Mouse (Mus musculus): ENCODE data around the gene Ep300.
A peak's percentile ranks its signal among the peaks of the same experiment; 100 is the strongest.
"Not testable (repeated sequence)": the region's sequence is repeated elsewhere in the genome, so short reads cannot be mapped to it uniquely, and the experiment has no call there.

The Ep300 gene

DNA sequence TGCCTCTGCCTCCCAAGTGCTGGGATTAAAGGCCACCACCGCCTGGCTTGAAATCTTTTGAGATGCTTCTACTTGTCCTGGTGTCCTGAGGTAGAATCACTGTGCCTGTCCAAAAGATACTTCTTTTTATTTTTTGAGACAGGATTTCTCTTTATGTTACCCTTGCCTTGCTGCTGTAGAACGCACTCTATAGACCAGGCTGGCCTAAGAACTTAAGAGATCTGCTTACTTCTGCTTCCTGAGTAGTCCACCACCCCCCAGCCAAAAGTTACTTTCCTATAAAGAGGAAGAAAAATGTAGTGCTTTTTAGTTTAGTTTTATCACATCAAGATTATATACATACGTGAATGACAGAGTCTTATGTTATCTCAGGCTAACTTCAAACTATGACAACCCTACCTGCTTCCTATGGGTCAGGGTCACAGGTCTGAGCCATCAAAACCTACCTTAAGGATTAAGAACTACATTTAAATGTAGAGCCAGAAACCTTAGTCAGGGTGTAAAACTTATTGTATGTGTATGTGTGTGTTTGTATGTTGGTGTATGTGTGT, 9.1 kb downstream of the Ep300 start:
- DNase-seq (ENCODE audit: low spot score in 2 of 2) = no peak

- not testable (repeated sequence) for DNase-seq (ENCODE audit: low spot score in 2 of 2)
Observed at GRCm38 (mm10) chr15:81598742-81599141, 13.6 kb downstream of the Ep300 start.

- no peak for DNase-seq (ENCODE audit: low spot score in 2 of 2)
Observed at GRCm38 (mm10) chr15:81605241-81605640, 20.1 kb downstream of the Ep300 start.

DNA sequence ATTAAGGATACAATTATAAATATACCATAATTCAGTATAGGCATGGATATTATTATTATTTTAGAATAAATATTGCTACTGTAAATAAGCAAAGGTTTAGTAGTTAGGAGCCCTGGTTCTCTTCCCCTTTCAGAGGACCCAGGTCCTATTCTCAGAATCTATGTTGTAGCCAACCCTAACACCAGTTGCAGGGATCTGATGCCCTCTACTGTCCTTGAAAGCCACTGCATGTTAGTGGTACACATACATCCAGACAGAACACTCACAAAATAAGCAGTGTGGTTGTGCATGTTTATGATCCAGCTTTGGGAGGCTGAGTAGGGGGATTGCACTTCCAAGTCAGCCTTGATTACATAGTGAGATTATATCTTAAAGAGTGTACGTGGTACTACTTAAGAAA, 21.5 kb downstream of the Ep300 start:
- DNase-seq (ENCODE audit: low spot score in 2 of 2) = no peak

DNA sequence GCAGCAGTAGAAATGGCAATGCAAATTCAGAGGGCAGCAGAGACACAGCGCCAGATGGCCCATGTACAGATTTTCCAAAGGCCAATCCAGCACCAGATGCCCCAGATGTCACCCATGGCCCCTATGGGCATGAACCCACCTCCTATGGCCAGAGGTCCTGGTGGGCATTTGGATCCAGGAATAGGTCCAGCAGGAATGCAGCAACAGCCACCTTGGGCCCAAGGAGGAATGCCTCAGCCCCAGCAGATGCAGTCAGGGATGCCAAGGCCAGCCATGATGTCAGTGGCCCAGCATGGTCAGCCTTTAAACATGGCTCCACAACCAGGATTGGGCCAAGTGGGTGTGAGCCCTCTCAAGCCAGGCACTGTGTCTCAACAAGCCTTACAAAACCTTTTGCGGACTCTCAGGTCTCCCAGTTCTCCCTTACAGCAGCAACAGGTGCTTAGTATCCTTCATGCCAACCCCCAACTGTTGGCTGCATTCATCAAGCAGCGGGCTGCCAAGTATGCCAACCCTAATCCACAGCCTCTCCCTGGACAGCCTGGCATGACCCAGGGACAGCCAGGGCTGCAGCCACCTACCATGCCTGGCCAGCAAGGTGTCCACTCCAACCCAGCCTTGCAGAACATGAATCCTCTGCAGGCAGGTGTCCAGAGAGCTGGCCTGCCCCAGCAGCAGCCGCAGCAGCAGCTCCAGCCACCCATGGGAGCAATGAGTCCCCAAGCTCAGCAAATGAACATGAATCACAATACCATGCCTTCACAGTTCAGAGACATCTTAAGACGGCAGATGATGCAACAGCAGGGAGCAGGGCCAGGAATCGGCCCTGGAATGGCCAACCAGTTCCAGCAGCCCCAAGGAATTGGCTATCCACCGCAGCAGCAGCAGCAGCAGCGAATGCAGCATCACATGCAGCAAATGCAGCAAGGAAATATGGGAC, 64.6 kb downstream of the Ep300 start:
- peak in 1 of 2 experiments; percentile 13 for DNase-seq (ENCODE audit: low spot score in 2 of 2)

- peak in 1 of 2 experiments; percentile 50 for DNase-seq (ENCODE audit: low spot score in 2 of 2)
Observed at GRCm38 (mm10) chr15:81650636-81651035, 65.5 kb downstream of the Ep300 start.

- DNase-seq (ENCODE audit: low spot score in 2 of 2) = no peak
Observed at GRCm38 (mm10) chr15:81661701-81662100, 76.5 kb downstream of the Ep300 start.

DNA sequence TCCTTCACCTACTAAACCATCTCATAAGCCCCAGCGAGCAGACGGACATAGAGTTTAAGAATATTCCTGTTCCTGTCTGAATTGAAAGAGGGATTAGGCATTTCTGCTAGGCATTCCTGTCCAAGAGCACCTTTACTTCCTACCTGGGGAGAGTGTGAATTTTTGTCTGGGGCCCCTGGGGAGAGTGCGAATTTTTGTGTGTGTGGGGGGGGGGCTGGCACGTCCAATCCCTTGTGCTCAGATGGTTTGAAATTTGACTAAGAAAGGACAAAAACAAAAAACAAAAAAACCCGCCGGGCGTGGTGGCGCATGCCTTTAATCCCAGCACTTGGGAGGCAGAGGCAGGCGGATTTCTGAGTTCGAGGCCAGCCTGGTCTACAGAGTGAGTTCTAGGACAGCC, 78.1 kb downstream of the Ep300 start:
- DNase-seq (ENCODE audit: low spot score in 2 of 2) = no peak

- DNase-seq (ENCODE audit: low spot score in 2 of 2) = peak; percentile 72 to 90
Observed at GRCm38 (mm10) chr15:81663697-81664561, 78.8 kb downstream of the Ep300 start, which contains the start of gene L3mbtl2. Gene L3mbtl2 (plus strand): TSS chr15:81663889.

- DNase-seq (ENCODE audit: low spot score in 2 of 2) = no peak
Observed at GRCm38 (mm10) chr15:81666957-81667356, 81.8 kb downstream of the Ep300 start.

GRCm38 (mm10) chr15:81670231-81670640, 85.1 kb downstream of the Ep300 start:
- peak in 1 of 2 experiments; percentile 39 for DNase-seq (ENCODE audit: low spot score in 2 of 2)

- no peak for DNase-seq (ENCODE audit: low spot score in 2 of 2)
Observed at GRCm38 (mm10) chr15:81676637-81677036, 91.5 kb downstream of the Ep300 start.

DNA sequence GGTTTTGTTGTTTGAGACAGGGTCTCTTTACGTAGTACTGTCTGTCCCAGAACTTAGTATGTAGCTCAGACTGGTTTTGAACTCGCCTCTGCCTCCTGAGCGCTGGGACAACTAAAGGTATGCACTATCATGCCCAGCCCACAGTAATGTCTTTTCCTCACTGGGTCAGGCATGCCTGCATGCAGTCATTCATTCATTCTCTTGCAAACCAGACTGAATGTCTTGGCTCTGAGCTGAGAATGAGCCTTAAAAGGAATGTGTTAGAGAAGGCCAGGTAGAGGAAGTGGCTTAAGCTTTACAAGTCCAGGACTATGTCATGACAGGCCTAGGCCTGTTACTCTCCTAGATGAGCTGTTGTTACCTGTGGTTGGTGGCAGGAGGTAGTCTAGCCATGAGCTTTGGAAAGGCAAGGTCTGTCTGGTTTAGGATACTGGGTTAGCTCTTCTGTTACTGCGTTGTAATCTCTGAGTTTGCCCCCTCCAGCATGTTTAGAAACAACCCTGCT, 95.2 kb downstream of the Ep300 start:
- no peak for DNase-seq (ENCODE audit: low spot score in 2 of 2)

- DNase-seq (ENCODE audit: low spot score in 2 of 2) = no peak
Observed at GRCm38 (mm10) chr15:81693366-81693966, 108.3 kb downstream of the Ep300 start.

DNA sequence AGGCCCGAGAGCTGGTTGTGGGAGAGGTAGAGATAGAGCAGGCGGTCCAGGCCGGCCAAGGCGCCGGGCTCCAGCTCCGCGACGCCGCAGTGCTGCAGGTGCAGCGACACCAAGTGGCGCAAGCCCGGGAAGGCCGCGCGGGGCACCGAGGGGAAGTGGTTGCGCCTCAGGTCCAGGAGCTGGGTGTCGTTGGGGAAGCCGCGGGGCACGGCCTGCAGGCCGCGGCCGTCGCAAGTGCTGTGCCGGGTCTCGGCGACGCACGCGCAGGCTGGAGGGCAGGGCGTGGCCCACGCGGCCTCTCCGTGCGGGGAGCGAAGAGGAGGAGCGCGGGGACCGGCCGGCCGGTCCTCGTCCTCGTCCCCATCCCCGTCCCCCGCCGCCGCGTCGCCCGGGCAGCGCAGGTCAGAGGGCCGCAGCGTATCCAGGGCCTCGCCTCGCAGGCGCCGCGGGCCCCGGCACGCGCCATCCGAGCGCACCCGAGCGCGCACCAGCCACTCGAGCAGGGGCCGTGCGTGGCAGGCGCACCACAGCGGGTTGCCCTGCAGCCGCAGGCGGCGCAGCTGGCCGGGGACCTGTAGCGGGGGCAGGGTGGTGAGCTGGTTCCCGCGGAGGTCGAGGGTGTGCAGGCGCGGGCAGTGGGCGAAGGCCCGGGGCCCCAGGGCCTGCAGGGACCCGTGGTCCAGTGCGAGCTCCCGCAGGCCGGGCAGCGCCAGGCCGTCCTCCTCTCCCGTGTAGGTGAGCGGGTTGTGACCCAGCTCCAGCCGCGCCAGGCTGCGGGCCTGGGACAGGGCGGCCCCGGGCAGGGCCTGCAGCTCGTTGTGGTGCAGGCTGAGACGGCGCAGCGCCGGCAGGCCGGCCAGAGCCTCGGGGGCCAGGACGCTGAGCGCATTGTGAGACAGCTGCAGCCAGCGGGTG, 109.1 kb downstream of the Ep300 start:
- DNase-seq (ENCODE audit: low spot score in 2 of 2) = peak; percentile 59 to 84

DNA sequence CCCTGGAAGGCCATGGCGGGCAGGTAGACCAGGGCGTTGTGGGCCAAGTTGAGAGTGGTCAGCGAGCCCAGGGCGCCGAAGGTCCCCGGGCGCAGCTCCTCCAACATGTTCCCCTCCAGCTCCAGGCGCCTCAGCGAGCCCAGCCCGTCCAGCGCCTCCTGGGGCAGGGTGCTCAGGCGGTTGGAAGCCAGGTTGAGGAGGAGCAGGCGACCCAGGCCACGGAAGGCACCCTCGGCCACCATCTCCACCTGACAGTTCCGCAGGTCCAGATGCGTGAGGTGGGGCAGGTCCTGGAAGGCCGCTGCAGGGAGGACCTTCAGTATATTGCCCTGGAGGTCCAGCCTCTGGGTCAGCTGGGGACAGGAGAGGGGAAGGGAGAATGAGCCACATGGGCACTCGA, 109.7 kb downstream of the Ep300 start:
- DNase-seq (ENCODE audit: low spot score in 2 of 2) = no peak

DNA sequence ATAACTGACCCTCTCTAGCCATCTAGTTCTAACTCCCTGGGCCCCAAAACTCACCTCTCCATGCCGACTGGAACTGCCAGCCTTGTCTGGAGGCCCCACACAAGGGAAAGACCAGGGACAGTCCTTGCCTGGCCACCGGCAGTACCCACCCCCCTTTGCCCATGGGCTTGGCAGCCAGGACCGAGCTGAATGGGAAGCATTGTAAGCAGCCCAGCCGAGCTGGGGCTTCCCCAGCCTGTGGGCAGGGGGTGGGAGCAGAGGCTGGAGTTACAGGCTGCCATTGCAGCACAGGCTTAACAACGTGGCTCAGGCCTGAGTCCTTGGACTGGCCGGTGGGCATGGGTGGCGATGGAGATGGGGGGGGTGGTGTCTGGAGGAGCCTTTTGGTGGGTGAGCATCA, 112.0 kb downstream of the Ep300 start, which contains the start of gene Chadl:
Chadl (minus strand) TSS at position 113 of the 400 bp plus-strand sequence.
- peak in 1 of 2 experiments; percentile 36 for DNase-seq (ENCODE audit: low spot score in 2 of 2)

- peak in 1 of 2 experiments; percentile 24 for DNase-seq (ENCODE audit: low spot score in 2 of 2)
Observed at GRCm38 (mm10) chr15:81697847-81698246, 112.7 kb downstream of the Ep300 start.

DNA sequence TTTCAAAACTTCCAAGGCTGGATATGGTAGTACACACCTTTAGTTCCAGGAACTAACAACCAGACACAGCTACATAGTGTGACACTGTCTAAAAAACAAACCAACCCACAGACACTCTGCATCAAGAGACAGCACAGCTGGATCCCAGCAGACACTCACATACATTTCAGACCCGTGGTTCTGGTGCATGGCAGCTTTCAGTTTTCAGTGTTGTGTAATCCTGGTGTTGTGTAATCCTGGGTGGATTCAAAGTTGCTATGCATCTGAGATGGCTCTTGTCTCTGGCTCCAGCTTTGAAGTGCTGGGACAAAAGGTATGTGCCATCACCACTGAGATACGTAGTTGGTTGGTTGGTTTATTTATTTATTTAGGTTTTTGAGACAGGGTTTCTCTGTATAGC, 113.4 kb downstream of the Ep300 start:
- DNase-seq (ENCODE audit: low spot score in 2 of 2) = no peak

DNA sequence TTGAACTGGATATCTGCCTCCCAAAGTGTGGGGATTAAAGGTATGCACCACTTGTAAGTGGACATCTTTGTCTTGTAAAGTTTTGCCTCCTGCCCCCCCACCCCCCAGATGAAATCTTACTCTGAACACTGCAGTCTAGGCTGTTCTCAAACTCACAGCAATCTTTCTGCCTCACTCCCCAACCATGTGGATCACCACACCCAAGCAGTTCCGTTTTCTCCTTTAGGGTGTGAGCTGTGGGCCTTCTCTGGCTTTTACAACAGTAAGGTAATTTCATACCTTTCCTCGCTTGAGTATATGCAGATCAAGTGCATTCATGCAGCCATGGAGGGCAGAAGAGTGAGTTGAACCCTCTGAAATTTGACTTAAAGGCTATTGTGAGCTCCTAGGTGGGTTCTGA, 115.0 kb downstream of the Ep300 start:
- DNase-seq (ENCODE audit: low spot score in 2 of 2) = no peak
